Mouse (Mus musculus) monocyte, adult 2 months (primary cell): ENCODE data around the gene Lcp1.

Experiments used
- DNase-seq, 2 experiments: peaks; one replicate each; pipeline ENCODE4 v3.0.0; 2022; ENCODE audit warnings: low spot score in 2 of 2, low read depth in 1 of 2

Lcp1 gene

DNA sequence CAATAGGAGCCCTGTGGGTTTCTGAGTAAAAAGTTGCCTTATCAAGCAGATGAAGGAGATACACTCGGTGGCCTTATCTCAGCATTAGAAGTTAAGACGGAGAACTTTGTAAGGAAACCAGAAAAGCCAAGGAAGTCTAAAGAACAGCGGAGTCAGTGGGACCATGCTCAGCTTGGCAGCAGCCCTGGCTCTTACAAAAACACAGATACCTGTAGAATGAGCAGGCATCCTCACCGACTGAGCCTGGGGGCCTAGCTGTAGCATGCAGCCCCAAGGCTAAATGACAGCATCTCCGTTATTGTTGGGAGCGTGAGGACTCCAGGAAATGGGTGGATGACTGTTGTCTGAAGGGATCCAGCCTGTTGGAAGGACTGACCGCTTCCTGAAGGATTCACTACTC is 44.9 kb downstream of the Lcp1 start:
- no peak for DNase-seq

DNA sequence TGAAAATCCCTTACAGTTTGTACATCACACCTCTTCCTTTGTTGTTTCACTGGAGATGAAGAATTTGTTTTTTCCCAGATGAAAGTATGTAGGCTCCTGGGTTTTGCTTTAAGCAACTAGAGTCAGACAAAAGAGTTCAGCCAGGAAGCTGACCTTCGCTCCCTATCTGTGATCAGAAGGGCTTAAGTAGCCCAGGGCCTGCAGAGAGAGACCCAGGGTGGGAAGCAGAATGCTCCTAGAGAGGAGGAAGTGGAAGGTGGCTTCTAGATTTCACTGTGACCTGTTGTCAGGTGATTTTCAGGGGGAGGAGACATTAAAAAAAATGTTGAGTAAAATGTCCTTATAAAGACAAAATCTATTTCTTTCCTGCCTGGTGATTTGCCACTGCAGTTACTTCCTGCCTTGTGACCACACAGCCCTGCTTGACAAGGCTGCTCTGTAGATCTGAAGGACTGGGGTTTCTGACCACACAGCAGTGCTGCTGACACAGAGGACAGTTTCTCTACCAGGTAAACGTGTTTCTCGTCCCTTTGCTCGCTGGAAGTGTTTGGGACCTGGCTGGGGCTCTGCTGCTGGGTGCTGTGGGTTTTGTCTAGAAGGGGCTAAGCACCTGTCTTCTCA is 45.6 kb downstream of the Lcp1 start:
- DNase-seq: no peak

DNA sequence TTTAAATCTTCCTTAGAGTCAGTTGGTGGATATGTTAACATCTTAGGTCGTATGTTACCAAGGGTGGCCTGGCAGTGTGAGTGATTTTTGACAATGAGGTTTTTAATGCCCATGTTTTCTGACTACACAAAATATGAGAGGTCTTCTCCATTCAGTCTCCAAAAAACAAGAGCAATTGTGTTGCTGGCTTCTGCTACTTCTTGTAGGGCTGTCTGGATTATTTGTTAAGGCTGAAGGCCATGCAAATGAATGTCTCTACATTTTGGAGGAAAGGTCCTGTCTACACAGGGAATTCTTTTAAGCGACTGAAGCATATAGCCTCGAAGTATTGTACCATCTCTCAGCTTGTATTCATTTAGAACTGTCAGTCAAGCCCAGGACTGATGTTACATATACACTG is 46.5 kb downstream of the Lcp1 start:
- DNase-seq: no peak

DNA sequence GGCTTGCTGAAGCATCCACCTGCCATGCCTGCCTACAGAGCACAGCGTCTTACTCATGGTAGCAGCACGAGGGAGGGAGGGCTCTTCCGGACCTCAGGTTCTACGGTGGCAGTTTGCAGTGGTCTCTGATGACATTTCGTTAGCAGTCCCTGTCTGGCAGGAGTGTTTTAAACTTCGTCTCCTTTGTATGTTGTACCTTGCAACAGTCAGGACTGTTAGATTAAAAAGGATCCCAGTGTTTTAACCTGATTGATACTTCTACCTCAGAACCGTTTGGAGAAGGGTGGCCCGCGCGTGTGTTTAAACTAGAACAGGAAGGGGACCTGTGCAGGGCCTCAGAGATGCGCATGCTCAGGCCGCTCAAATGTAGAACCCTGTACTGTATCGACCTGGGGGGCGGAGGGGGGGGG is 47.5 kb downstream of the Lcp1 start:
- no peak for DNase-seq

DNA sequence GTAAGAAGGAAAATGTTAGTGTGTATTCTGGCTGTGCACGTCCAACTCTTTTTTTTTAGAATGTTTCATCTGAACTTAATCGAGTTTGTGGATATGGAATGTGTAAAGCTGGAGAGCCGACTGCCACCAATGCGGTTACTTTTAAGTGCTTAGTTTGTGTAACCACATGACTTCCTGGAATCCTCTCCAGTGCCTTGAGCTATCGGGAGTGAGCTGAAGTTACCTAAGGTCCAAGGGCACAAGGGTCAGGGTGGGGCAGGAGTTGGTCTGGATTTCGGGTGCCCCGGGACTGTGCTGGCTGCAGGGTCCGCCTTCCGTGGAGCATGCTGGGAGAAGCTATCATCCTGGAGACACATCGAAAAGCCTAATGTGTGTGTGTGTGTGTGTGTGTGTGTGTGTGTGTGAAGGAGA is 47.9 kb downstream of the Lcp1 start:
- DNase-seq: no peak

DNA sequence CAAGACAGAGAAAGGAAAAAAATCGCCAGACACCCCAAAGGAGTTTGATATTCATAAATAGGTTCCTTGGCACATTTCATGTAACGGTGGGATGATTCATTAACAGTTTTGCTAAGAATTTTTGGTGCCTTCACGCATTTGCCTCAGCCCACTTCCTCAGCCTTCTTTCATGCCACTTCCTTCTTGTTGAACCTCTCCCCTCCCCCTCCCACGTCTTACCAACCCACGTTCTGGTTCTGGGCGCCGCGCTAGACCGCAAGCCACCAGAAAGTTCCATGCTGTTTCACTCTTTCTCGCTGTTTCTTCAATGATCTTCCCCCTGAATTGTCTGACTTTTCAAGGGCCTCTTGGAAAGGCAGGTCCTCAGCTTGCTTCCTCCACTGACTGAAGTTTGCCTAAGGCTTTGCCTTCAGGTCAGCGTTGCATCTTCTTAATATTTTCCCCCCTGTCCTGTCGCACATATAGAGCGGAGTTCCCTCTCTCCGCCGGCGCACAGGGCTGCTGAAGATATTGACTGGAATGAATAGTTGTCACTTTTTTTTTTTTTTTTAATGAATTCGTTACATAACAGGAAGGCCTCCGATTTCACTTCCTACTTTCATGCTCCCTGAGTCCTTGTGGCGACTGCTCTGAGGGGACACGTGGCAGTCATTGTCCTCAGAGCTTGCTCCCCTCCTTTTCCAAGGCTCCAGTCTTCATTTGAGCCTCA is 48.5 kb downstream of the Lcp1 start:
- peak in 1 of 2 experiments; percentile 57 for DNase-seq

DNA sequence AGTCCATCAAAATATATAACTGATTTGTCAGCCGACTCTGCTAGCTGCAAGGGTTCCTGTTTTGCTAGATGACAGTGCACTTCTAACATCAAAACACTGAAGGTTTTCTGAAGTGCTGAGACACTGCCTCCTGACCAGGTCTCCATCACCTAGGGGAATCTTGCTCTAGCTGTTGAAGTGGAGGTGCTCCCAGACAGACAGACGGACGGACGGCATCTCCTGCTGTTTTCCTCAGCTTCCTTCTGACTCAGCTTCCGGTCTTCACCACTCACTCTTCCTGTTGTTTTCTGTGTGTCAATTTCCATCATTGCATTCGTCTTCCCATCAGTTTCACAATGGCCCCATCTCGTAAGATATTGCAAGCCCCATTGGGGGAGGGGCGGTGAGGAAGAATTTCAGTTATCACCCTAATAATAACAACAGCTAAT is 49.7 kb downstream of the Lcp1 start:
- peak in 1 of 2 experiments; percentile 49 for DNase-seq

GRCm38 (mm10) chr14:75181062-75181935 is 50.4 kb downstream of the Lcp1 start:
- no peak for DNase-seq

- DNase-seq: no peak
Observed at GRCm38 (mm10) chr14:75182378-75182777, 51.5 kb downstream of the Lcp1 start.

GRCm38 (mm10) chr14:75182831-75183230 is 51.9 kb downstream of the Lcp1 start:
- no peak for DNase-seq

GRCm38 (mm10) chr14:75184069-75184790 is 53.3 kb downstream of the Lcp1 start:
- DNase-seq: no peak

GRCm38 (mm10) chr14:75185796-75186594 is 55.1 kb downstream of the Lcp1 start:
- DNase-seq: no peak

- DNase-seq: no peak
Observed at GRCm38 (mm10) chr14:75186858-75187415, 56.0 kb downstream of the Lcp1 start.

DNA sequence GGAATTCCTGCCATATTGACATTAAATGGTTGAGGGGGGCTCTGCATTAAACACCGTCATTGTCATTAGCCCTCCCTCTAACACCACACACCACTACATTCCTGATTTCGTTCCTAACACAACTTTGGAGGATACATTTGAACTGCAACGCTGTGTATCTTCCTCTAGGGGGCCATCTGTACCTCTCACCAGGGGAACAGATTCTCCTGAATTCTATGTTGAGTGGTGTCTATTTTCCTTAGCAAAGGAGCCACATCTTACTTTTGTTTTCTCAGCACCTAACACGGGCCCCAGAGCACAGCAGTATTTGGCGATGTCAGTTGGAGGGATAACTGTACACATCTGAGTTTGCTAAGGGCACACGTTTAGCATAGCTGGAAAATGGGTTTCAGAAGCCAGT is 57.6 kb downstream of the Lcp1 start:
- DNase-seq: no peak

- DNase-seq: no peak
Observed at GRCm38 (mm10) chr14:75189031-75189430, 58.1 kb downstream of the Lcp1 start.

DNA sequence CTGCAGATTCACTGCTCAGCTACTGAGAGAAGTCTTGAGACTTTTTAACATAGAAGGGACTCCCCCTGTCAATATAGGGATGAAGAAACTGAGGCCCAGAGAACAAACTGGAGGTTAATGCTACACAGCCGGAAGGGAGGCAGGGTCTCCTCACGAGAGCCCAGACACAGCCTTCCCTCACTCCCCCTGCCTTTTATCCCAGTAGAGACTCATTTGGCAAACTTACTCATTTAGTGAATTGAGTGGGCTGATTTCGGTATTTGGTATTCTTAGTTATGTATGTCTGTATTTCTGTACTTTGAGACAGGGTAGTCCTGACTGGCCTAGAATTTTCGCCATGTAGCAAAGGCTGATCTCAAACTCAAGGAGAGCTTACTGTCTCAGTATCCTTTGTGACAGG is 59.8 kb downstream of the Lcp1 start:
- no peak for DNase-seq

DNA sequence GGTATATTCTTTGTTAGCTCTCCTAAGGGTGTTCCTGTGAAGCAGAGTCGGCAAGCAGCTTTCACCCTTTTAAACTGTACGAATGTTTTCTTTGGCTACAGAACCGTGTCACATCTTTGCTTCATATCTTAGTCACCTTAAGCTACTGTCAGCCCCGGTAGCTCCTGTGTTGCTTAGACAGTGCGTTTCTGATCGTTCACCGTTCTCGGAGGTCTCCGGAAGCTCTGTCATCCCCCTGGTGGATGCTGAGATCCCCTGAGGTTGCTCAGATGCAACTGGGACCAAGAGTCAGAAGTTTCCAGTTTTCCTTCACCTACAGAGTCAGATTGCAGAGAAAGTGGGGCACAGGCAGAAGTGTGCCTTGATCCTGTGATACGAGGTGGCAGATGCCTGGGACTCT is 61.5 kb downstream of the Lcp1 start:
- no peak for DNase-seq

GRCm38 (mm10) chr14:75192858-75193257 is 62.0 kb downstream of the Lcp1 start:
- peak in 1 of 2 experiments; percentile 32 for DNase-seq

DNA sequence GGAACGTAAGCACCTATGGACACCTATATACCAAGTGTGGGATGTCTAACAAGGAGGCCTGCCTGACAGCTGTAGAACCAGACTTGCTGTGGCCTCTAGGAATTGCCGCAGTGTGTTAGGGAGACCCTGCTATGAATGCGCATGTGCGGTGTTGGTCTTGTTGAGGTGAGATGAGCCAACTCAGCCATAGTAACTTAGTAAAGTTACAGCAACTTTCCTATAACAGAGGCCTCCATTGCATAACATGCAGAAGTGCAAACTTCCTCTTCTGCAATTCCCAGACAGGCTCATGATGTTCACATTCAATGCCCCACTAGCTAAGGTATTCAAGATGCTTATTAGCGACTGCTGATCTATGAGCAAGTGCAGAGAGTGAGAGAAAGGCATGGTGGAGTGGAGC is 64.6 kb downstream of the Lcp1 start:
- peak in 1 of 2 experiments; percentile 48 for DNase-seq

- no peak for DNase-seq
Observed at GRCm38 (mm10) chr14:75197027-75197426, 66.1 kb downstream of the Lcp1 start.
